Mouse (Mus musculus) kidney, postnatal 0 days (tissue): ENCODE measurements around the gene Dsp. TPM values are rescaled to one million over a fixed set of nuclear protein-coding genes. Genes with fewer than 3 reads are reported as not detected.
A peak's percentile ranks its signal among the peaks of the same experiment; 100 is the strongest.

Experiments used
- ATAC-seq: fragments of 200-750 bp; cut with Nextera tagmentation; replicated peaks from 2 replicates; pipeline ENCODE4 v1.8.0; 2017; ENCODE audit warnings: low read depth, moderate number of reproducible peaks, moderate TSS enrichment, moderate library complexity; ENCODE audit not compliant: low FRiP score
- DNase-seq: peaks from one replicate; pipeline ENCODE4 v3.0.0-alpha.2; 2016; ENCODE audit warnings: low spot score
- H3K27ac ChIP-seq: fragments of 300-500 bp; sonication (generic); 2 replicates; pipeline ENCODE4 v1.5.1; 2014; ENCODE audit warnings: mild to moderate bottlenecking
- H3K27me3 ChIP-seq: fragments of 300-500 bp; sonication (generic); 2 replicates; pipeline ENCODE4 v1.6.1; 2014; ENCODE audit warnings: low read length, mixed read lengths; ENCODE audit not compliant: insufficient read depth
- H3K36me3 ChIP-seq: fragments of 300-500 bp; sonication (generic); 2 replicates; pipeline ENCODE4 v1.6.1; 2014; ENCODE audit warnings: low read length, mixed read lengths; ENCODE audit not compliant: insufficient read depth
- H3K4me1 ChIP-seq: fragments of 300-500 bp; sonication (generic); replicated peaks from 2 replicates; pipeline ENCODE4 v1.6.1; 2014; ENCODE audit warnings: antibody characterized with exemption, low read length, mixed read lengths; ENCODE audit not compliant: insufficient read depth
- H3K4me2 ChIP-seq: fragments of 300-500 bp; sonication (generic); 2 replicates; pipeline ENCODE4 v1.6.1; 2014; ENCODE audit warnings: mild to moderate bottlenecking, low read length, moderate library complexity, mixed read lengths
- H3K4me3 ChIP-seq: fragments of 300-500 bp; sonication (generic); replicated peaks from 2 replicates; pipeline ENCODE4 v1.5.1; 2014; ENCODE audit warnings: low read depth, low read length
- H3K9ac ChIP-seq: fragments of 300-500 bp; sonication (generic); 2 replicates; pipeline ENCODE4 v1.6.1; 2014; ENCODE audit warnings: low read depth, low read length
- H3K9me3 ChIP-seq: fragments of 300-500 bp; sonication (generic); replicated peaks from 2 replicates; pipeline ENCODE4 v1.6.1; 2016; ENCODE audit warnings: low read length, inconsistent platforms, mixed read lengths
- CTCF ChIP-seq: IDR thresholded peaks from 2 replicates; pipeline ENCODE4 v1.5.1; 2016; ENCODE audit warnings: antibody characterized with exemption, low read depth, mild to moderate bottlenecking, moderate library complexity
- WGBS: fragments of 180-500 bp; shearing (Covaris S2); extraction: QIAGEN DNeasy Blood & Tissue Kit; methylation state at CpG from one replicate; pipeline ENCODE4 v1.1.7; 2014; 5-methylcytosine and 5-hydroxymethylcytosine counted together
- polyA plus RNA-seq: library from polyadenylated mRNA; unstranded; fragments of >200 nt; fragmentation: Nextera tagmentation; extraction: Ambion mirVana; gene quantifications from 2 replicates; pipeline ENCODE4 v1.2.1, GENCODE M21; 2015

The Dsp gene
- polyA plus RNA-seq, 1 experiment from 2014 or later, result 4.4 TPM

DNA sequence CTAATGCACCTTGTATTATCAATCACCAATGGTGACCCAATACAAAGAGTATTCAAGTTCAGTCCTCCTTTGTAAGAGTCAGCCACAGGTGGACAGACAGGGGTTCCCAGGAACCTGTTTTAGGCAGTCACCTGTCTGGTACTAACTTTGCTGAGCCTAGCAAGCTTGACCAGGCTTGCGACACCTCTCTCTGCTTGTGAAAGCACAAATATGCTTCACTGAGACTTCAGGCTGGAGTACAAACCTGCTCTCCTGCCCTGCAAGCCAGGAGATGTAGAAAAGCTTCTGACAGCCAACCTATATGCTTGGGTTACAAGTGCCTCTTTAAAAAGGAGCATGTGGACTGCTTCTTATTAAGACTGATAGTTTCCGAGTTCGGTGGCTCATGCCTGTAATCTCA, 22.8 kb upstream of the Dsp start:
- Histone ChIP-seq H3K27me3 (no peaks in the 10 kb centered on the region), H3K9me3 (no peaks in the 10 kb centered on the region), H3K27ac (no peak overlapping the region), H3K4me3 (no peak overlapping the region), H3K4me2 (no peak overlapping the region), H3K9ac (no peak overlapping the region), H3K4me1 (no peaks in the 10 kb centered on the region), H3K36me3 (no peaks in the 10 kb centered on the region)
- WGBS, result 80% methylated on average over 3 of the region's 3 CpGs
- TF ChIP-seq CTCF, result no peak
- no peak for ATAC-seq
- no peak for DNase-seq

DNA sequence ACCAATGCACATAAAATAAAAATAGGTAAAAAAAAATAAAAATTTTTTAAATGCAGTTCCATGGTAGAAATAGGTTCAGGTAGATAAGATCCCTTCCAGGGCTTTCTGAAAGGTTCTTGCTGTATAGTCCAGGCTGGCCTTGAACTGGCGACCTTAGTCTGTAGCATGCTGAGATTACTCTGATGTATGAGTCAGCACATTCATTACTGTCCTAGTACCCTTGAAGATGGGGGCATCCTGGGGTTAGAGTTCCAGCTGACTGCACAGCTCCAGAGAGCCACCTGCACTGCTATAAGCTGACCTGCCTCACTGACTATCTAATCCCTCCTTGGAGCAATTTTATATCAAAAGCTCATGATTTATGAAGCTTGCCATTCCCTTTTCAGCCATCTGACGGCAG, 21.6 kb upstream of the Dsp start:
- no peaks in the 10 kb centered on the region for H3K27me3 ChIP-seq
- WGBS, result 72% methylated on average over 2 of the region's 2 CpGs
- ATAC-seq (no peak), DNase-seq (no peak)
- no peak overlapping the region for H3K4me2 ChIP-seq
- no peaks in the 10 kb centered on the region for H3K4me1 ChIP-seq
- H3K9me3 ChIP-seq, result no peaks in the 10 kb centered on the region
- H3K4me3 ChIP-seq, result no peak overlapping the region
- TF ChIP-seq CTCF, result no peak
- no peak overlapping the region for H3K27ac ChIP-seq
- H3K9ac ChIP-seq, result no peak overlapping the region
- no peaks in the 10 kb centered on the region for H3K36me3 ChIP-seq

DNA sequence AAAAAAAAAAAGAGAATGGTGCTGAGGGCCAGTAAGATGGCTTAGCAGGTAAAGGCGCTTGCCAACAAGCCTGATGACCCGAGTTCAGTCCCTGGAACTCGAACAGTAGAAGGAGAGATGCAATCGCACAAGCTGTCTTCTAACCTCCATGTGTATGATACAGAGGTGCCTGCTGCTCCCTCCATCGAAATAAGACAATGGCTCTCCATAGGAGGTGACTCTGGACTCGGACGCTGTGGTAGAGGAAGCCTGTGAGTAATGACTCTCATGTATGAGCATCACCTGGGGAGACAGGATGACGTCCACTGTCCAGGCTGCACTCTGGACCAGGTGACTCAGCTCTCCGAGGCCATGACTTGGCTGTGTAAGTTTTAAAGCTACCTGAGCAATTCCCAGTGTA, 21.0 kb upstream of the Dsp start:
- Histone ChIP-seq H3K36me3 (no peaks in the 10 kb centered on the region), H3K27ac (no peak overlapping the region), H3K4me3 (no peak overlapping the region), H3K27me3 (no peaks in the 10 kb centered on the region), H3K4me1 (no peaks in the 10 kb centered on the region), H3K4me2 (no peak overlapping the region), H3K9ac (no peak overlapping the region), H3K9me3 (no peaks in the 10 kb centered on the region)
- TF ChIP-seq CTCF, result no peak
- no peak for DNase-seq
- no peak for ATAC-seq
- WGBS, result 94% methylated on average over 9 of the region's 9 CpGs

DNA sequence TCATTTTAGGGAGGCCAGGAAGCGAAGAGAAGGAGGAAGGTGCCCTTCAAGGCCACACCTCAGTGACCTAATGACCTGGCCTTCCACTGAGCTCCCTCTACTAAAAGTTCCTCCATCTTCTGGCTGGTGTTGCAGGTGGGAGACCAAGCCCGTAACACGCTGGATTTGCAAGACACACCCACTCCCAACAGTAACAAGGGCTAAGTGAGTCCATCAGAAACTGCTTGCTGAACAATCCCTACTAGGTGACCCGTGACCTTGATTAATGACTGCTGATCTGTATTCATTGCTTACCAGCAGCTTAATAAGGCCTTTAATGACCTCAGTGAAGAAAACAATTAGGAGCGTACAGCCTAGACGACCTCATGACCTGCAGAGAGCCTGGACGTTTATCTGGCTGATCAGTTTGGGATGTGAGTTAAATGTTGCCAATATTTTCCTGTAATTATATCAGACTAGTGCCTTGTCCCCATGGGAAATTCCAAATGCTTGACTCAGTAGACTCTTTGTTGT, 18.0 kb upstream of the Dsp start:
- ATAC-seq (no peak), DNase-seq (no peak)
- Histone ChIP-seq H3K4me2 (no peak overlapping the region), H3K36me3 (no peaks in the 10 kb centered on the region), H3K4me1 (no peaks in the 10 kb centered on the region), H3K4me3 (no peak overlapping the region), H3K27ac (no peak overlapping the region), H3K9me3 (no peaks in the 10 kb centered on the region), H3K9ac (no peak overlapping the region), H3K27me3 (no peaks in the 10 kb centered on the region)
- TF ChIP-seq CTCF, result no peak
- WGBS, result 57% methylated on average over 7 of the region's 7 CpGs

DNA sequence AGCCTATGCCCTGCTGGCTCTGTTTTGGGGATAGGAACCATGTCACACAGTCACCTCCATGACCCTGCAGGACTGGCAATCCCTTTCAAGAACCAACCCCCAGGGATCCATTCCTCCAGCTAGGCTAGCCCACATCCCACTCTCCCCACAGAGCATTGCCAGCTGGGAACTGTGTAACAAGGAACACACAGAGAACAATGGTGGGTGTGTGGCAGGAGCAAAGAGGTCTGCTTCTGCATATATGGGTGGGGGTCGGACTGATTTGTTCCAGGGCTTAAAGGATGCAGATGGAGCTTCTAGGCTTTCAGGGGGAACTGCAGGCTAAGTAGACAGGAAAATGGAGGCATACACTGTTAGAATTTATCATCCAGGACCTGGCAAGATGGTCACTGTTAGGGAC, 10.6 kb upstream of the Dsp start:
- TF ChIP-seq CTCF, result no peak
- 85% methylated on average over 1 of the region's 1 CpGs for WGBS
- no peak overlapping the region for H3K27ac ChIP-seq
- DNase-seq (no peak), ATAC-seq (no peak)
- H3K27me3 ChIP-seq, result no peaks in the 10 kb centered on the region
- H3K36me3 ChIP-seq, result no peaks in the 10 kb centered on the region
- H3K9me3 ChIP-seq, result no peaks in the 10 kb centered on the region
- 0 out of 2 replicates have a peak, but pooled peaks cover 5% of the 10 kb centered on the region for H3K4me1 ChIP-seq
- no peak overlapping the region for H3K9ac ChIP-seq
- H3K4me2 ChIP-seq, result no peak overlapping the region
- H3K4me3 ChIP-seq, result no peak overlapping the region

DNA sequence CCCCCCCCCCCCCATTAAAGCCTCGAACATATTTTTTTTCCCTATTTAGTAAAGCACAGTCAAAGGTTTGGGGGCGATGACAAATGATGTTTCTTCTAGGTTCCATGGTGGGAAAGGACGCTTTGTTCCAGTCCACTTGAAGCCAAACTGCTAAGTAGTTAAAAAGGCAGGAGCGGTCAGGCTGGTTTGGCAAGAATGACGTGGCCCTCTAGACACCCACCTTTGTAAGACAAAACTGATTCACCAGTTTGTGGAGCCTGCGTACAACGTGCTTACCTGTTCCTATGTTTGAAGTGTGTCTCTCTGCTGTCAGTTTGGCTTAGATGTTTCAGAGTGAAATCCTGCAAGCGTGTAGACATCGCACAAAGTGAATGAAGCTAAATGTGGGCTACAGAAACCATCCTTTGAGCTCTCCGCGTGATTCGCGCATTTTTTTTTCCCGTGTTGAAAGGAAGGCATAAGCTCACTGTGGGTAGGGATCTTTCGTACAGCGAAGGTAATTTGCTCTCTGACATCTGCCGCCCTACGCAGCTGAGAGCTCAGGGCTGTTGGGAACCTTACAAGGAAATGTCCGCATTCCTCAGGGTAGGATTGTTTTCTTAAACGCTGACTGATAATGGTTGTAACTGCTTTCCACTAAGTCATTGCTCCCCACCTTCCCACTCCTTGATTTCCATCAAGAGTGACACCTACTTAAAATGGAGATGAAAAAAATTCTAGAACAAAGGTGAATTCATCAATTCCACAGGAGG, 6.0 kb upstream of the Dsp start:
- no peaks in the 10 kb centered on the region for H3K9me3 ChIP-seq
- H3K4me1 ChIP-seq, result 0 out of 2 replicates have a peak, but pooled peaks cover 5% of the 10 kb centered on the region
- DNase-seq, result peak; percentile 34
- H3K36me3 ChIP-seq, result no peaks in the 10 kb centered on the region
- H3K4me2 ChIP-seq, result peak overlapping the region; percentile 60
- H3K4me3 ChIP-seq, result peak overlapping the region; percentile 28
- 0 out of 2 replicates have a peak overlapping the region, but pooled peaks have one; percentile 25 for H3K9ac ChIP-seq
- WGBS, result 6% methylated on average over 20 of the region's 20 CpGs
- H3K27ac ChIP-seq, result peak overlapping the region; percentile 51; the same call in 1 of the 2 replicates
- H3K27me3 ChIP-seq, result no peaks in the 10 kb centered on the region
- no peak for TF ChIP-seq CTCF
- peak; percentile 46; the same call in 1 of the 2 replicates for ATAC-seq

DNA sequence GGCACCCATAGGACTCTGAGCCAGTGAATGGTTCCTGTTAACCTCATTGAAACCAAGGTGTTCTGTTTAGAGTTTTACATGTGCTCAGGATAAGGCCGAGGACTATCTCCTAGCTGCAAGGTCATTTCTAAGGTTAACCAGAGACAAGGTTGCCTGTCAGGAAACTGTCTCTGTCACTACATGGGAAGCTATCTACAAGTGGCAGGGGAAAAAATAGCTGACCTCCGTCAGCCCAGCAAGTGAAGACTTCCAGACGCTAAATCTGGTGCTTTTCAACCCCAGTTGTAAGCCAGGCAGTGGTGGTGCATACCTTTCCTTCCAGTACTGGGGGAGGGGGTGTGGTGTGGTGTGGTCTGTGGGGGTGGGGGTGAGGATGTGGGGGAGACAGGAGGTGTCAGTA, 2.7 kb upstream of the Dsp start:
- no peaks in the 10 kb centered on the region for H3K36me3 ChIP-seq
- 0 out of 2 replicates have a peak, but pooled peaks cover 7% of the 10 kb centered on the region for H3K27me3 ChIP-seq
- 70% methylated on average over 3 of the region's 3 CpGs for WGBS
- no peak overlapping the region for H3K4me2 ChIP-seq
- H3K27ac ChIP-seq, result no peak overlapping the region
- no peak for ATAC-seq
- no peak overlapping the region for H3K4me3 ChIP-seq
- H3K9ac ChIP-seq, result no peak overlapping the region
- DNase-seq, result no peak
- no peak for TF ChIP-seq CTCF
- H3K4me1 ChIP-seq, result peaks cover 14% of the 10 kb centered on the region; the same call in 1 of the 2 replicates
- no peaks in the 10 kb centered on the region for H3K9me3 ChIP-seq
